Mouse (Mus musculus): ENCODE measurements around the gene Tapbp.
"Not testable (repeated sequence)": the region's sequence is repeated elsewhere in the genome, so short reads cannot be mapped to it uniquely, and the experiment has no call there.

The Tapbp gene

GRCm38 (mm10) chr17:33904835-33905234 lies 10.9 kb upstream of the Tapbp start, which contains the start of gene Platr17:
TSS of gene Platr17 (plus strand) at chr17:33905135.
- DNase-seq, result not testable (repeated sequence)

DNA sequence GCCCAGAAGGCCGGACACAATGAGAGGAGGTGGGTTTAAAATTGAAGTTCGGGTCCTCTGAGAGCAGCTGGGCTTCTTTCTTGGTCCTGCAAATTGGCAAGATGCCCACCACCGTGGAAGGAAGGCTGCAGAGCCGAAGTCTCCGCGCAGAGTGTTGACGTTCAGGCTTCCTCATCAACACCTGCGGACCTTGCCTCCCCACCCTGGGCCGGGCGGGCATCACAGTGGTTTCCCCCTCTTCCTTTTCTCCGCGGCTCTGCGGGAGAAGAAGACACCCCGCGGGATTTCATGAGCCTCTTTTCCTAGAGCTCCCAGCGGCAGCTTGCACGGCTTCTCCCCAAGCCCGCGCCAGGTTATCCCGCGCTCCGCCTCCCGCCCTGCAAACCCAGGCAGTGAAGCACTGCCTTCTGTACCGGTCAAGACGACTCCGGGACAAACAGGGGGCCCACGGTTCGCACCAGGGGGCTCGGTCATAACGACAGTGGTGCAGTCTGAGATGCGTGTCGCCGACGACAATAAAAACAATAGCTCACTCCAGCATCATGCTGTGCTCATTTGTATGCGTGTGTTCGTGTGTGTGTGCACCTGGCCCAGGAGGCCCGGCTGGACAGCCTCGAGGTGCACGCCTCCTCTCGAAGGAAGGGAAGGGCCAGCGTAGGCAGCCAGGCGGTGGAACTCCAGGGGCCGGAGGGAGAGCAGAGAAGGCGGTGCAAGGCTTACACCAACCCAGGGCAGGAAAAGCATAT lies 7.2 kb upstream of the Tapbp start:
- peak in 1 of 2 experiments; percentile 49 for DNase-seq

GRCm38 (mm10) chr17:33909077-33909868 lies 6.4 kb upstream of the Tapbp start, which contains the start of gene Daxx:
TSS of gene Daxx (plus strand) at chr17:33909414.
- DNase-seq, result peak; percentile 98

DNA sequence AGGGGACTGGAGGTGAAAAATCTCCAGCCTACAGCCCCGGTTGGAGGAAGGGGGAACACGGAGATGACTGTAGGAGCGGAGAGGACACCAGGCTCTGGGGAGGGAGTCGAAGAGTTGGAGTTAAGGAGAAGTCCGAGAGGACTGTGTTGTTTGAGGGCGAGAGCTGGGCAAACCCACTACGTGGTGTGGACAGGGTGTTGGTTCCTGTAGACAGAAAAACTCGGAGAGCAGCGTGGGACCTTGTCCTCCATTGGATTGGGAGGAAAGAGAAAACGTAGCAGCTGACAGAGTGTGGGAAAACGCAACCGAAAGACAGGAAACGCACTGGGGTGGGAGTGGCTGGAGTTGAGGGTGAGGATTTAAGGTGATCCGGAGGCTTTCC lies 5.8 kb upstream of the Tapbp start:
- DNase-seq, result peak in 1 of 2 experiments; percentile 55

DNA sequence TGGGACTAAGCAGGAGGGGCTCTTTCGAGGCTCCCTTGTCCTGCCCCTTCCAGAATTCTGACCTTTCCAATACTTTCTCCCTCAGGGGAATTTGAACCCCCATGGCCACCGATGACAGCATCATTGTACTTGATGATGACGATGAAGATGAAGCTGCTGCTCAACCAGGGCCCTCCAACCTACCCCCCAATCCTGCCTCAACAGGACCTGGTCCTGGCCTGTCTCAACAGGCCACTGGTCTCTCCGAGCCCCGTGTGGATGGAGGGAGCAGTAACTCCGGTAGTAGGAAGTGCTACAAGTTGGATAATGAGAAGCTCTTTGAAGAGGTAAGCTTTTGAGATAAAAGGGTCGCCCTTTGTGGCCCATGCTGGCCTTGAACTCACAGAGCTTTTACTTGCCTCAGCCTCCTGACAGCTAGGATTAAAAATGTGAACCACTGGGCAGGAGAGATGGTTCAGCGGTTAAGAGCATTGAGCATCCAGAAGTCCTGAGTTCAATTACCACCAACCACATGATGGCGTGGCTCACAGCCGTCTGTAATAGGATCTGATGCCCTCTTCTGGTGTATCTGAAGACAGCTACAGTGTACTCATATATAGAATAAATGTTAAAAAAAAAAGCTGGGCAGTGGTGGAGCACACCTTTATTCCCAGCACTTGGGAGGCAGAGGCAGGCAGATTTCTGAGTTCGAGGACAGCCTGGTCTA lies 5.2 kb upstream of the Tapbp start:
- no peak for DNase-seq

DNA sequence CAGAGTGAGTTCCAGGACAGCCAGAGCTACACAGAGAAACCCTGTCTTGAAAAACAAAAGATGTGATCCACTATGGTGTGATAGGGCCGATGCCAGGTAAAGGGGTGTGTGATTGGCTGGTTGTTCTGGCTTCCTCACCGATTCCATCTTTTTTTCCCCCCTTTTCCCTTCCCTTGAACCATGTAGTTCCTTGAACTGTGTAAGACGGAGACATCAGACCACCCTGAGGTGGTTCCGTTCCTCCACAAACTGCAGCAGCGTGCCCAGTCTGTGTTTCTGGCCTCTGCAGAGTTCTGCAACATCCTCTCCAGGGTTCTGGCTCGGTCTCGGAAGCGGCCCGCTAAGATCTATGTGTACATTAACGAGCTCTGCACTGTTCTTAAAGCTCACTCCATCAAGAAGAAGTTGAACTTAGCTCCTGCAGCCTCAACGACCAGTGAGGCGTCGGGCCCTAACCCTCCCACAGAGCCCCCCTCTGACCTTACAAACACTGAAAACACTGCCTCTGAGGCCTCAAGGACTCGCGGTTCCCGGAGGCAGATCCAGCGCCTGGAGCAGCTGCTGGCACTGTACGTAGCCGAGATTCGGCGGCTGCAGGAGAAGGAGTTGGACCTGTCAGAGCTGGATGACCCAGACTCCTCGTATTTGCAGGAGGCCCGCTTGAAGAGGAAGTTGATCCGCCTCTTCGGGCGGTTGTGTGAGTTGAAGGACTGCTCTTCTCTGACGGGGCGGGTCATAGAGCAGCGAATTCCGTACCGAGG lies 4.5 kb upstream of the Tapbp start:
- DNase-seq, result no peak

DNA sequence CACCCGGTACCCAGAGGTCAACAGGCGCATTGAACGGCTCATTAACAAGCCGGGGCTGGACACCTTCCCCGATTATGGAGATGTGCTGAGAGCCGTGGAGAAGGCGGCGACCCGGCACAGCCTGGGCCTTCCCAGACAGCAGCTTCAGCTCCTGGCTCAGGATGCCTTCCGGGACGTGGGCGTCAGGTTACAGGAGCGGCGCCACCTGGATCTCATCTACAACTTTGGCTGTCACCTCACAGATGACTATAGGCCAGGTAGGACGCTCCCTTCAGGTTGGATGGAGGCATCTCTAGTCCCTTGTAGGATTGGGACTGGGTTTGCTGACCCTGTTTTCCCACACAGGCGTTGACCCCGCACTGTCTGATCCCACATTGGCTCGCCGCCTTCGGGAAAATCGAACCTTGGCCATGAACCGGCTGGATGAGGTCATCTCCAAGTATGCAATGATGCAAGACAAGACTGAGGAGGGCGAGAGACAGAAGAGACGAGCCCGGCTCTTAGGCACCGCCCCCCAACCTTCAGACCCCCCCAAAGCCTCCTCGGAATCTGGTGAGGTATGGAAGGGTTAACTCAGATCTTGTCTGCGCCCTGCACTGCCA lies 3.8 kb upstream of the Tapbp start:
- no peak for DNase-seq

GRCm38 (mm10) chr17:33913264-33913663 lies 2.4 kb upstream of the Tapbp start:
- DNase-seq, result no peak

DNA sequence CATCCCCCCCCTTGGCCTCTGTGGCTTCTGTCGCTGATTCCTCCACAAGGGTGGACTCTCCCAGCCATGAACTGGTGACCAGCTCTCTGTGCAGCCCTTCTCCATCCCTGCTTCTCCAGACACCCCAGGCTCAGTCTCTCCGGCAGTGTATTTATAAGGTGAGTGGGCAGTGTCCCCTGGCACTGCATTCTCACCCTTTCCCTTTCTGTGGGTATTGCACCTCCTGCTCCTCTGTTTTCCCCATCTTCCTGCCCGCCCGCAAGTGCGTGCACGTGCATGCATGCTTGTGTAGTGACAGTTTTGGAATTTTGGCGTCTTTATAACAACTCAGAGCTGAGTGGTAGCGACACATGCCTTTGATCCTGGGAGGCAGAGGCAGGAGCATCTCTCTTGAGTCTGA lies 1.8 kb upstream of the Tapbp start:
- no peak for DNase-seq

DNA sequence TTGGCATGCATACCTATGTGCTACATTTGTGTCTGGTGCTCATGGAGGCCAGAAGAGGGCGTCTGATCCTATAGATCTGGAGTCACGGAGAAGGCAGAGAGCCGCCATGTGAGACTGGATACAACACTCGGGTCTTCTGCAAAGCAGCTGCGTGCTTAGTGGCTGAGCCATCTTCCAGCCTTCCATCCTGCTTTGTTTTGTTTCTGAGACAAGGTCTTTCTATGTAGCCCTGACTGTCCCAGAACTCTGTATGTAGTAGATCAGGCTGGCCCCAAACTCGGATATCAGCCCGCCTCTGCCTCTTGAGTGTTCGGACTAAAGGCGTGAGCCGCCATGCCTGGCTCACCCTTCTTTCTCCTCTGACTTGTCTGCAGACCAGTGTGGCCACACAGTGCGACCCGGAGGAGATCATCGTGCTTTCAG lies 719 bp upstream of the Tapbp start:
- DNase-seq, result no peak

DNA sequence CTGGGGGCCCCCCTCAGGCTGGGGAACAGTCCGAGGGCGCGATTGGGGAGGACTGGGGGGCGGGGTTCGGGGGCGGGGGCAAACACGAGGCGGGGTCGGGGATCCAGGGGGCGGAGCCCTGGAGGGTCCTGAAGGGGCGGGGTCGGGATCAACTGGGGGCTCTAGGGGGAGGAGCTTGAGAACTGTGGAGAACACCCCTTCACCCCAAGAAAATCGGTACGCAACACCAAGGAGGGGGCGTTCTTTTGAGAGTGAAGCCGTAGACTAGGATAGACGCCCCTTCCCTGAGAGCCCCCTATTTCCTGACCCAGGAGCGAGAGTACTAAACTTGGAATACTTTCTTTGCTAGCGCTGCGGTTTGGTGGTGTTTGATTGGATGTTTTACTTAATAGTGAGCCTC lies 595 bp downstream of the Tapbp start:
- peak; percentile 52 to 67 for DNase-seq

DNA sequence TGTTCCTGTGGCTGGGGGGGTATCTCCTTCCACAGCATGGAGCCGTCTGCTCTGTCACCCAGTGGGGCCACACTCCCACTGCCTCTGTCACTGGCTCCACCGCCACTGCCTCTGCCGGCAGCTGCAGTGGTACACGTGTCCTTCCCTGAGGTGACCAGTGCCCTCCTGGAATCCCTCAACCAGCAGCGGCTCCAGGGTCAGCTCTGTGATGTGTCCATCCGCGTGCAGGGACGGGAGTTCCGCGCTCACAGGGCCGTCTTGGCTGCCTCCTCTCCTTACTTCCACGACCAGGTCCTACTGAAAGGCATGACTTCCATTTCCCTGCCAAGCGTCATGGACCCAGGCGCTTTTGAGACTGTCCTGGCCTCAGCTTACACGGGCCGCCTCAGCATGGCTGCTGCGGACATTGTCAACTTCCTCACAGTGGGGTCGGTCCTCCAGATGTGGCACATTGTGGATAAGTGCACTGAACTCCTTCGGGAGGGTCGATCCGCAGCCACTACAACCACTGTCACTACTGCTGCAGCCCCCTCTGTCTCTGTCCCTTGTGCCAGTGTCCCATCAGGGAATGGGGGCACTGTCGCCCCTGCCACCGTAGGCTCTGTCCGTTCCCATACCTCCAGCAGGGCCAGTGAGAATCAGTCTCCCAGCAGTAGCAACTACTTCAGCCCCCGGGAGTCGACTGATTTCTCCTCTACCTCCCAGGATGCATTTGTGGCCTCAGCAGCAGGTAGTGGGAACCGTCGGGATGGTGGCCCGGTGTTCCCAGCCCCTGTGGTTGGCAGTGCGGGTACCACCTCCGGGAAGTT lies 1.4 kb downstream of the Tapbp start:
- DNase-seq, result no peak

DNA sequence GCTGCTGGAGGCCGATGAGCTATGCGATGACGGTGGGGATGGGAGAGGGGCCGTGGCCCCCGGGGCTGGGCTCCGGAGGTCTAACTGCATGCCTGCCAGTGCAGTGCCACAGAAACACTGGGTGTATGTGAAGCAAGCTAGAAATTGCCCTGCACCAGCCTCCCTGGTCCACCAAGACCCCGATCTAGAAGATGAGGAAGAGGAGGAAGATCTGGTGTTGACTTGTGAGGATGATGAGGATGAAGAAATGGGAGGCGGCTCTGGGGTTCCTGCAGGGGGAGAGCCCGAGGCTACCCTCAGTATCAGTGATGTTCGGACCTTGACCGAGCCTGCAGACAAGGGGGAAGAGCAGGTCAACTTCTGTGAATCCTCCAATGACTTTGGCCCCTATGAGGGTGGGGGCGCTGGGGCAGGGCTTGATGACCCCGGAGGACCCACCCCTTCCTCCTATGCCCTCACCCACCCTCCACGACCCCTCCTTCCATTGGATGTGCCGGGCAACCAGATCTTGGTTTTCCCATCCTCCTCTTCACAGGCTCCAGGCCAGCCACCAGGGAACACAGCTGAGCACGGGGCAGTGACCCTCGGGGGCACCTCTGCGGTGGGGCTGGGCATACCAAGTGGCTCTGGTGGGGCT lies 2.1 kb downstream of the Tapbp start:
- no peak for DNase-seq

- DNase-seq, result peak in 1 of 2 experiments; percentile 11
Measured at GRCm38 (mm10) chr17:33918293-33919203, 2.8 kb downstream of the Tapbp start.

DNA sequence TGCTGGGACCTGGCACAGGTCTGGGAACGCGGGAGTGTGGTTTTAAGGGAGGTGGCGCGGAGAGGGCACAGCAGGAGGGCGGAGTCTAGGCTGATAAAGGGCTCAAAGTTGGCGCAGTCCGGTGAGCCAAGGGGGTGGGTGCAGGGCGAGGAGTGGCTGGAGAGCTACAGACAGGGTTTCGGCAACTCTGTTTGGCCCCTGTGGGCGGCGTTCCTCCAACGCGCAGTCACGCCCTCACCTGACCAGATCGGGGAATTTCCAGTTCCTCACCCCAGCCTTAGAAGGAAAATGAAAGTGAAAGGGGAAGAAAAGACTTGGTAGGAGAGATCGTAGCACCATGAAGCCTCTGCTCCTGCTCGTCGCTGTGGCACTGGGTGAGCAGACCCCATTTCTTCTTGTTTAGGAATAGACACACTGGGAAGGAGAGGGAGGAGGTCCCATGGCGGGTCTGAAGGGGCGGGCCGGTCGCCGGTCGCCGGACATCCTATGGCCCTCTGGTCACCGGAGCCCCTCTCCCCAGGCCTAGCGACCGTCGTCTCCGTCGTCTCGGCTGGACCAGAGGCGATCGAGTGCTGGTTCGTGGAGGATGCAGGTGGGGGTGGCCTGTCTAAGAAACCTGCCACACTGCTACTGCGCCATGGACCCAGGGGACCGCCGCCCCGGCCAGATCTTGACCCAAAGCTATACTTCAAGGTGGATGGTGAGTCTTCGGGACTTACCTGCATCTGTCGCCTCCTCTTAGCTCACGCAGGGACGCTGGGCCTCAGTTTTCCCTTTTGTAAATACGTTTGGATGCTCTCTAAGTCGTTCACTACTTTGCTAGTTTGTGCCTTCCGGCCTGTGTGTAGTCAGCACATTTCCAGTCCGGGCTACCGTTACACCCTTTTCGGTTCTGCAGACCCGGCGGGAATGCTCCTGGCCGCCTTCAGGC lies 3.9 kb downstream of the Tapbp start:
- DNase-seq, result peak; percentile 64 to 79

DNA sequence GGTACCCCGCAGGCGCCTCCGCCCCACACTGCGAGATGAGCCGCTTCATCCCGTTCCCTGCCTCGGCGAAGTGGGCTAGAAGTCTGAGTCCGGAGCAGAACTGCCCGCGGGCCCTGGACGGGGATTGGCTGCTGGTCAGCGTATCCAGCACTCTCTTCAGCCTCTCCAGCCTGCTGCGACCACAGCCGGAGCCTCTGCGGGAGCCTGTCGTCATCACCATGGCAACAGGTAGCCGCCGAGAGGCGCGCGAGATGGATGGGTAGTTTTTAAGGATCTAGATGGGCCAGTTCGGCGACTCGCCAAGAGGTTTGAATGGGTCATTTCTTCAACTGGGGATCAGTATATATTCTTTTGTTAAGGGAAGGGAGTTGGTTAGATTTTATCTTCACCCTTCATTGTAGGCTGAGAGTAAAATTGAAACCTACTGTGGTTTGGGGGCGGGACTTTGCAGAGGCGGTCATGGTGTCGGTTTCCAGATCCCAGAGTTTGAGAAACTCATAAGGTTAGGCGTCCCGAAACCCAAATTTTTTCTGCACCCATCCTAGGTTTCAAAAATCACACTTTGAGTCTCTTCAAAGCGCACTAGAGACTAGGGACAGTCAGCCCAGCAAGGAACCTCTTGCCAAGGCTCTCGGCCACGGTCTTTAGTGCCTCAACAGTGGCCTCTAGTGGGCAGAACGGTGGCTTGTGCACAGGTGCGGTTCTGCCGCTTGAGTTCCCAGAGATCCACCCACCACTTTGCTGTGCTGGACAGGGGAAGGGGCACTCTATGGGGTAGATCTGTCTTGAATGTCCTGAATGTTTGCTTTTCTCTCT lies 4.8 kb downstream of the Tapbp start:
- peak; percentile 65 to 76 for DNase-seq

- DNase-seq, result no peak
Measured at GRCm38 (mm10) chr17:33921361-33921760, 5.7 kb downstream of the Tapbp start.

All from thymus, adult 18-20 months (tissue).